Mouse (Mus musculus): Measurements from ENCODE around the gene Hoxa5.

The Hoxa5 gene

DNA sequence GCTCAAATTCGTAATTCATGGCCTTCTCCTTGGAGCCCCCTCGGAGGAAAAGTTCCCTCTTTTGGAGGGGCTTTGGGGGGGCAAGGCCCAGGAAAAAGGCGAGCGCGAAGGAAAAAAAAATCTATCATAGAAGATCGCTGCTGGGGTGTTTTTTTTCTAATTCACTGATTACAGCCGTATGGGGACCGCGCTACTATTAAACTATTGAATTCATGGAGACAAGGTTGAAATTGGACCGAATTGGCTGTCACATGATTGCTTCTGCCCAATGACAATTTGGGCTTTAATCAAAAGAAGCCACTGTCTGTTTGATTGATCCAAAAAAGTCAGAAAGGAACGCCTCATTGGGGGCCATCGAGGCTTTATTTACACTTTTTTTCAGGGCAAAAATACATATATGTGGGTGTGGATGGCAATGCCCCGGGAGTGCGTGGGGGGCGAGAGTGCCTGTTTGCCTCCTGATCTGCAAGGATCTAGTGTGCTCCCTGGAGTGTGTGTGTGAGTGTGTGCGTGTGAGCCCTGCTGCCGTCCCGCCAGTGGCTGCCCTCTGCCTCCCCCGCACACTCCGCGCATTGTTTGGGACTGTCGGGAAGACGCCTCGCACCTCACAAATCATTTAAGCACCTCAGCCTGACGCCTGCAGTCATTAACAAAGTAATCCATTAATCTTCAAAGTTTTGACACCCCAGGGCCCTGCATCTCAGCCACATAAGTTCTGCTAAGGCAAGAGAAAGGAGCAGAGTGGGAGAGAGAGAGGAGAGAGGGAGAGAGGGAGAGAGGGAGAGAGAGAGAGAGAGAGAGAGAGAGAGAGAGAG lies 39.6 kb downstream of the Hoxa5 start, which contains the start of gene Hoxa2:
Hoxa2 (minus strand) TSS at position 206 of the 815 bp plus-strand sequence.
- DNase-seq (ENCODE audit: low read depth, low spot score) = no peak

DNA sequence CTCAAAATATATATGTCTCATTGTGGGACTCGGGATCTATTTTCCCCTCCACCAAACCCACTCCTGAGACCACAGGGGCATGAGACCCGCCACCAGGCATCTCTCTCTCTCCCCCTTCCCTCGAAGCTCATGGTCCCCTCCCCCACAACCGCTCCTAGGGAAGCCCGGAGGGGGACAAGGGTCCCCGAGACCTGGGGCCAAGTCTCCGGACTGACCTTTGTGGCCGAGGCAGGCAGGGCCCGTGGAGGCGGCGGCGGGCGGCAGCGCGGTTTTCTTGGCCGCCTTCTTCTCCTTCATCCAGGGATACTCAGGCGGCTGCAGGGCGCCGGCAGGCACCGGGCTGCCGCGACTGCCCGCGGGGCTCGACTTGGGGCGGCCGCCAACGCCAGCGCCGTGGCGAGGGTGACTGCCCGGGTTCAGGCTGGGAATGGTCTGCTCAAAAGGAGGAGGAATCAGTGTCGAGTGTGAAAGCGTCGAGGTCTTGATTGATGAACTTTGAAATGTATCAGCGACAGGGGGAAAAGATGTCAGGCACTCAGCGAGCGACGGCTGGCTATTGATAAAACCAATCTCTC lies 40.2 kb downstream of the Hoxa5 start:
- no peak for DNase-seq (ENCODE audit: low read depth, low spot score)

DNA sequence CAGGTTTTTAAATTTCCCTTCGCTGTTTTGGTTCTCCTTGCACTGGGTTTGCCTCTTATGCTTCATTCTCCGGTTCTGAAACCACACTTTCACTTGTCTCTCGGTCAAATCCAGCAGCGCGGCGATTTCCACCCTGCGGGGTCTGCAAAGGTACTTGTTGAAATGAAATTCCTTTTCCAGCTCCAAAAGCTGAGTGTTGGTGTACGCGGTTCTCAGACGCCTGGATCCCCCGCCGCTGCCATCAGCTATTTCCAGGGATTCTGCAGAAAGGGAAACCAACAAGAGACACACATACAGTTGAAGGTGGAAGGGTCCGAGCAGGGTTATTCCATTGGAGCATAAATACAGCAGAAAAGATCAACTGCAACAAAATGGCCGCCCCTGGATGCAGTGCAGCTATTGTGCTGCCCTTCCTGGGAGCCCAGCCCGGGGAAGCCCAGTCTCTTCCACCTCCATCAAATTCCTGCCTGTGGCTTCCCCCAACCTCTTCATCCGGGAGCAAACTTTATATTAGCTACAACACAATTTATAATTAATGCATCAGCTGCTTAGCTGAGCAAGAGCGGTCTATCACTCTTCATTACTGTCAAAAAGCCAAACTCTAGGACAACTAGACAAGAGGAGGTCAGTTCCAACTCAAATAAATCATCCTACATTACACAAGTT lies 40.9 kb downstream of the Hoxa5 start:
- no peak for DNase-seq (ENCODE audit: low read depth, low spot score)

DNA sequence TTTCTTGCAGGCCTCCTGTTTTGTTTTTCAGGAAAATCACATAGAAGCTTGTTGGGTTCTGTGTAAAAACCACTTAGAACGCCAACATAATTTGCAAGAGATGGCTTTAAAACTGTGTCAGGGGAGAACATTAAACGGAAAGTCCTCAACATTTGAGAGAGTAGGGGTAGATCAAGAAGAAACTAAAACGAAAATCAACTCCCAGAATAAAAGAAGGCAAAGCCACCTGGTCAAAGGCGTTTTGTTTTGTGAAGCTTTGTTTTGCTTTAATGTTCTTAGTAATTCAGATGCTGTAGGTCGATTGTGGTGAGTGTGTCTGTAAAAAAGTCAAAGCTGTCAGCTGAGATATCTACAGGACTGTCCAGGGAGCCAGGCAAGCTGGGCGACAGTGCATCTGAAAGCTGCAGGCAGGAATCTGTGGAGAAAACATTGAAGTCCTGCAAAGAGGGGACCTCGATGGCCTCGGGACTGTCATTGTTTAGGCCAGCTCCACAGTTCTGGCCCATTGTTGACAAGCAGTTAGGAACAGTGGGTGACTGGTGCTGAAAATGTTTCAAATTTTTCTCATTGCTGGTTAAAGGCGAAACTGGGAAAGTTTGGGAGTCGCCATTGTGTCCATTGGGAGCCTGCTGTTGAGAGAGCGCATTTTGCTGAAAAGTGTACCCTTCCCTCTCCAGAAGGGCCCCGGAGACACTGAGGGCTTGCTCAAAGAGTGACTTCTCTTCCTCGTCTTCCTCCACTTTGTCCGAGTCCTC lies 41.6 kb downstream of the Hoxa5 start:
- no peak for DNase-seq (ENCODE audit: low read depth, low spot score)

DNA sequence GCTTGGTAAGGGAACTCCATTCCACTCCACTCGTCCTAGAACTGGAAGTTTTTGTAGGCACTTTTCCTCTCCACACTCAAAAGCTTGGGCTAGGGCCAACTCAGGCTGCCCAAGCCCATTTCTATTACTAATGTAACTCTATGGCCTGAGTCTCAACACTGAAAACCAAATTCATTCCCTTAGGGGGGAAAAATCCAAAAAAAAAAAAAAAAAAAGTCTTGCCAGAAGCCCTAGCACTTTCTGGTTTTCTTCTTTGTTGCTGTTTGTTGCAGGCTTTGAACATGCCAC lies 42.4 kb downstream of the Hoxa5 start:
- no peak for DNase-seq (ENCODE audit: low read depth, low spot score)

DNA sequence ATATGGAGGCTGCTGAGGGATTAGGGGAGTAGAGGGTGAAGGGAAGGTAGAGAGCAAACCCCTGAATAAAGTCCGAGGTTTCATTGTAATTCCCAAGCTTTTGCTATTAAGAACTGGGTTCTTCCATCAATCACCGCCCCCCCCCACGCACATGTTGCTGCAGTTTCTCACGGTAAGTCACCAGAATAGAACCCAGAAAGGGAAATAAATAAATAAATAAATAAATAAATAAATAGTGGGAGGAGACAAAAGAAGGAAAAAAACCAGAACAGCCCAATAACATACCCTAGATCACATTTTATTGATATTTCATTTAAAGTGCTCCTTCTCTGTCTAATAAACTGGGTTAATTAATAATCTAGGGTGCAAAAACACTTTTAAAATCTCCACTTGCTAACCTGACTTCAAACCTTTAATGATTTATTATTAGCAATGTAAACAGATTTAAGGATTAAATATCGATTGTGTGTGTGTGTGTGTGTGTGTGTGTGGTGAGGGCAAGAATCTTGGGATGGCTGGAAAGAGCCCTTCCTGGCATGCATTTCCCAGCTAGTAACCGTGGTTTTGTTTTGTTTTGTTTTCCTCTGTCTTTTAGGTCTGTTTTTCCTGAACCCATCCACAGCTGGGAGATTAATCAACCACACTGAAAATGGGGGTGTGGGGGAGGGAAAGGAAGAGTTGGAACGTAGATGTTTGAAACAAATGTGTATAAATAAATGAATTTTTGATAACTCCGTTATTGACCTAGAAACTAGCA lies 42.9 kb downstream of the Hoxa5 start:
- no peak for DNase-seq (ENCODE audit: low read depth, low spot score)

DNA sequence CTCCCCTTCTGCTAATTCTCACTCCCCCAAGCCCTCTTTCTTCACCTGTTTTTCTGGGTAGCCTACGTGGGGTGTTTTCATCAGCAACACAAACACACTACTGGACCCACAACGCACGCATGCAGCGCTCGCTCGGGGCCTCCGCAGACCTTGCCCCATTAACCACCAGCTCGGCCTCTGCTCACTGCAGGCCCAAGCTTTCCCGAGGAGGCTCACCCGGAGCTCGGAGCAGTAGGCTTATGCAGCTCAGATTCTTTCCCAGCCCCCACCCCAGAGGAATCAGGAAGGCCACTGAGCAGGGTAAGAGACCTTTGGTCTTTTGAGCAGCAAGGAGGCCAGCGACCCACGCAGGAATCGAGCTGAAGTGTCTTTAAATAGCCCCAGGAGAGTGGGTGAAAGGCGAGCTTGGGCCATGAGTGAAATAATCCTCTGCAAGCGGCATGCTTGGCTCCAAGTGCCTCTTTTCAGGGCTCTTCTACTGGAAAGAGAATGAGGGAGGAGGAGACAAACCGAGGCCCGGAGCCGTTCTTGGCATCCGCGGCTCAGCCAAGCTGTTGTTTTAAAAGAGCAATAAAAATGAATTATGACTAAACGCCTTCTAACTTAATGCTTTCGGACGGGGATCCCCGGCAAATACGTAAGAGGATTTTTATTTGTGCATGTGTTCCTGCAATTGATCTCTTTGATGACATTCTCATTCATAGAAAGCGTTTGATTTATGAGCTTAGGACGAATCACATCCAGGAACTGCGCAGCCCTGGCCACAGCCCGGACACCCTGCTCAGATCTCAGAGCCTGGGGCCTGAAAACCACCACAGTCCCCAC lies 43.7 kb downstream of the Hoxa5 start:
- DNase-seq (ENCODE audit: low read depth, low spot score) = no peak

DNA sequence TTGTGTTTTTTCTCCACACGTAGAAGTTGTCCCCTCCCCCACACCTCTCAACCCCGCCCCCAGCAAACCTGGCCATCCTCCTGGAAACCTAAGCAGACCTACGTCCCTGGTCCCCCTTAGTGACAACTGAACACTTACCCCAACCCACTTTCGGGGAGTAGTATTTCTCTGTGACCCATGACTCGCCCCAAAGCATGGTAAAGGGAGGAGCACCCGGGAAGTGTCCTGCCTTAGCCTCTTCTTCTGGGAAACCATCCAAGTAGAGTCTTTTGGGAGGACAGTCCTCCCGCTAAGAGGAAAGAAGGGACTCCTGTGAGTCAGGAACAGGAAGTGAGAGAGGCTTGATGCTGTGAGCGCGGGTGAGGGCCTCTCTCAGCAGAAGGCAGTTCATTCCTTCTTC lies 44.4 kb downstream of the Hoxa5 start:
- DNase-seq (ENCODE audit: low read depth, low spot score) = no peak

DNA sequence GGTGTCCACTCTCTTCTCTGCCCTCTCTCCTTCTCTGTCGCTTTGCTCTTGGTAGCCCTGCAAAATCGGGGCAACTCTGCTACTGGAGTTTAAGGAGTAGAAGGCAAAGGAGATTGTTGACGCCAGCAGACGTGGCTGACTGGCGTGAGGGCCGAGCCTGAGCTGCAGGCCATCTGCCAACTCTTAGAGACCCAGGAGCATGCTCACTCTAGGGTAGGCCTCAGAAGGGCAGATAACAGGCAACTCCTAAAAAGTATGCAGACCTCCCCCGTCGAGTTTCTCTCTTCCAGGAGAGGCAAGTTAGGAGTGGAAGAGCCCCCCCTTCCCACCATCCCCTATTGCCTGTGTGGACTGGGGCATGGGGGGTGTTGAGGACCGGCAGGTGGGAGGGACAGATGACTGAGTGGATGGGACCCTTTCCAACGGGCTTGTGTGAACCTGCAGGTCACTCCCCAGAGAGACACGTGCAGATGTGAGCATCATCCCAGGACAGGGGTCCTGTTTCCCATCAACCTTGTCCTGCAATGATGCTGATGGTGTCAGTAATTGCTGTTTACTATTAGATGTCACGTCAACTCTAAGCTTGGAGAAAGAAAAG lies 45.1 kb downstream of the Hoxa5 start:
- DNase-seq (ENCODE audit: low read depth, low spot score) = no peak

DNA sequence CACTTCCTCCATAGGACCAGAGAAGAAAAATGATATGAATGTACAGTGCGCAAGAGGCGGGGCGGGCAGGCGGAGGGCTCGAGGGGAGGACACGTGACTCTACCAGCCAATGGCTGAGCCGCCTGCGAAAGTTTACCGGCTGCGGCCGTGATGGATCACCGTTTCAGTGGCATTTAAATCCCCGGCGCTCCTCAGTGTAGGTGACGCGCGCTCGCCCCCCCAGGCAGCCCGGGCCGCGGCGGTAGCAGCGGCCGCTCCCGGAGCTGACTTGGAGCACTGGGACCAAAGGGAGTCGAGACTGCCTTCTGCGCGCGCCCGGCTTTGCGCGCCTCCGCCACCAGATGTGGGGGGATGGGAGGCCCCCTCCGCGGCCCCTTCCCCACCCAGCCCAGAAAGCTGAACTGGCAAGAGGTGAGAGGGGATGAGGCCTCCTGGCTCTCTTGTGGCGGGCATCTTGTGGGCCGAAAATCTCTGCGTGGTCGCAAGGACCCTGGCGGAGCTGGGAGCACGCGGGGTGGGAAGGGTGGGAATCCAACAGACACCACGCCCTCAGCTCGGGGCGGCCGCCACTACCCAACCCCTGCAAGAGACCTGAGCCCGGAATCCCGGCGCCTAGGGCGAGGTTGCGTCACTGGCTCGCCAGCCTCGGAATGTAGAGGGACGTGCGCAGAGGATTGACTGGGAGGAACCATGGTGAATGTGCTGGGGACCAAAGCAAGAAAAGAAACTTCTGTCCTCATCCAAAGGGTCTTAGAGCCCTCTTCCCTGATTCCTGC lies 45.9 kb downstream of the Hoxa5 start, which contains the start of gene Hoxa1:
Hoxa1 (minus strand) TSS at position 42 of the 776 bp plus-strand sequence.
- DNase-seq (ENCODE audit: low read depth, low spot score) = peak; percentile 82

DNA sequence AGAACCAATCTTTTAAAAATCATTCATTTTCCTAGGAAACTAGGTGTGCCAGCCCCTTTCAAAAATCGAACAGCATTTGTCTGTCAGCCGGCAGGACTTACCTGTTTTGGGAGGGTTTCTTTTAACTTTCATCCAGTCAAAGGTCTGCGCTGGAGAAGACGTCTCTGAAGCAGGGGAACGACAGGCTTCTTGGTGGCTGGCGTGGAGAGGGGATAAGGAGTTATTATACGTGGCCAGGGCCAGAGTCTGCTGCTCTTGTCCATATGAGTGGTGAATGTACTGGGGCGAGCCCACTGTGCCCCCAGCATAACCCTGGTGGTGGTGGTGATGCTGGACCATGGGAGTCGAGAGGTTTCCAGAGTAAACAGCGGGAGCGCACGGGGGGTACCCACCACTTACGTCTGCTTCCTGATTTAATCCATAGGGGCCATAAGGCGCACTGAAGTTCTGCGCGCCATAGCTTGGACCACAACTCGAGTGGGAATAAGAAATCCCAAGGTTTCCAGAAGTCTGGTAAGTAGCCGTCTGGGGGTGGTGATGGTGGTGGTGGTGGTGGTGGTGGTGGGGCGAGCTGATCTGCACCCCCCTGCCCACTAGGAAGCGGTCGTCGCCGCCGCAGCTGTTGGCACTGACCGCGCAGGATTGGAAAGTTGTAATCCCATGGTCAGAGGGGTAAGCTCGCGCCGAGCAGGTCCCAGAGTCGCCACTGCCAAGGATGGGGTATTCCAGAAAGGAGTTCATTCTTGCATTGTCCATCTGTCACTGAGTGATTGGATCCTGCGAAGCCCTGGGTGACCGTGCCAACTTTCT lies 46.7 kb downstream of the Hoxa5 start:
- no peak for DNase-seq (ENCODE audit: low read depth, low spot score)

DNA sequence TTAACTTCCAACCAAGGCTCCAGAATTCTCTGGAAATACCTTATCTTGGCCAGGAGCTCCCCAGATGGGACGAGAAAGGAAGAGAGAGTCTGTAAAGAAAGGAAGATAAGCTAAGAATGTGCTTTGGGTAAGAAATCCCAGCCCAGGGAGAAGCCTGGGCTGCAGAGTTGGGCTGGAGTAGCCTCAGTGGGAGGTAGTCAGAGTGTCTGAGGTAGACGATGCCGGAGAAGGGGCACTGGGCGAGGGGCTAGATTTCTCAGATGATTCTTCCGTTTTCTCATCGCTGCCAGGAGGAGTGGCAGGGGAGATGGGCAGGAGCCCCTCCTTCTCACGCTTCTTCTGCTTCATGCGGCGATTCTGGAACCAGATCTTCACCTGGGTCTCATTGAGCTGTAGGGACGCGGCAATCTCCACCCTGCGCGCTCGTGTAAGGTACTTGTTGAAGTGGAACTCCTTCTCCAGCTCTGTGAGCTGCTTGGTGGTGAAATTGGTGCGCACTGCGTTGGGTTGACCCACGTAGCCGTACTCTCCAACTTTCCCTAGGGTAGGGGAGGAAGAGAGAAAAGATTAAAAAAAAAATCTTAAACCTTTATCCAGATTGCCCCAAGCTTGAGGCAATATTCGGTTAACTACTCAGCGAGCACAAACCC lies 47.7 kb downstream of the Hoxa5 start:
- DNase-seq (ENCODE audit: low read depth, low spot score) = no peak

DNA sequence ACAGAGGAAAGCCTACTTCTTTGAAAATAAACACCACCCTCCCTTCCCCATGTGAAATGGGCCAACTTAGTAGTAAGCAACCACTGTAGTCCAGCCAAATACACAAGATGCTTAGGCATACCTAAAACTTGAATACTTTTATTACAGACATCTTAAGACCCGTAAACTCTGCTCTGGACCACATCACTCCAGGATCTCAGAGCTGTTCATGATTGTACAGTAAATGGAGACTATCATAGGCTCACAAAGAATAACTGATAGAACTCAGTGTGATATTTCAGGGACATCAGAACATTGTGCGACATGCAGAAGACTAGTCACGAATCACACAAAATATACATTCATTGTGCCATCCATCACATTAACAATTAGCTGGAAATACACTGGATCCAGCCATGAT lies 48.9 kb downstream of the Hoxa5 start:
- DNase-seq (ENCODE audit: low read depth, low spot score) = no peak

DNA sequence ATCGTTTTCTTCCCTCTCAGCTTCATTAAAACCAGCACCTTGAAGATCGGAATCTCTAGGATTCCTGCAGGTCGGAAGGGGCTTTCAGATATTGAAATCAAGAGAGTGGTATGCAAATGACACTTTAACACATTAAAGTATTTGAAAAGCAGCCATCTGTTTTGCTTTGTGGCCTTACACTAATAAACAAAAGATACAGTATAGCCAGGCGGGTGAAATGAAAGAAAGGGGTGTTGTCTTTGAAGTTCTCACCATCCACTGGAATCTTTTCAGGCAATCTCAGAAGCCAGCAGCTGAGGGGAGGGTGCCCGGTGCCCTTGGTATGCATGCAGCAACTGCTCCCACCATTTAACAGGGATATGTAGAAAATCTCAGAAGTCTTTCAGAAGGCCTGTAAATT lies 50.3 kb downstream of the Hoxa5 start:
- no peak for DNase-seq (ENCODE audit: low read depth, low spot score)

DNA sequence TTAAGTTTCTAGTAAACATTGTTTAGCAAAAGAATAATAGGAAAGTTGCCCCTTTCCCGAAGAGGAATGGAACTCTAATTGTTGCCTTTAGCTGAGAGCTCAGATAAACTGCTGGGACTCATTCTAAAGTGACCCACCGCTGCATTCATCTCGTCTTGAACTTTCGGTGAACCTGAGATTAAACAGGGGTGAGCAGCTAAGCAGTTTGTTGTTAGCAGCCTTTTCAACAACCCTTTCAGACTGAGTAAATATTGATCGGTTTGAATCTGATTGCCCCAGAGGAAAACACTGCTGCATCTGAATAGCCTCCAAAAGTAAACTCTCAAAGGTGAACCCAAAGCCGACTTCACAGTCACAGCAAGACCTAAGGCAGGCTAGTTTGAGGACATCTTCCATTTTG lies 51.1 kb downstream of the Hoxa5 start:
- no peak for DNase-seq (ENCODE audit: low read depth, low spot score)

DNA sequence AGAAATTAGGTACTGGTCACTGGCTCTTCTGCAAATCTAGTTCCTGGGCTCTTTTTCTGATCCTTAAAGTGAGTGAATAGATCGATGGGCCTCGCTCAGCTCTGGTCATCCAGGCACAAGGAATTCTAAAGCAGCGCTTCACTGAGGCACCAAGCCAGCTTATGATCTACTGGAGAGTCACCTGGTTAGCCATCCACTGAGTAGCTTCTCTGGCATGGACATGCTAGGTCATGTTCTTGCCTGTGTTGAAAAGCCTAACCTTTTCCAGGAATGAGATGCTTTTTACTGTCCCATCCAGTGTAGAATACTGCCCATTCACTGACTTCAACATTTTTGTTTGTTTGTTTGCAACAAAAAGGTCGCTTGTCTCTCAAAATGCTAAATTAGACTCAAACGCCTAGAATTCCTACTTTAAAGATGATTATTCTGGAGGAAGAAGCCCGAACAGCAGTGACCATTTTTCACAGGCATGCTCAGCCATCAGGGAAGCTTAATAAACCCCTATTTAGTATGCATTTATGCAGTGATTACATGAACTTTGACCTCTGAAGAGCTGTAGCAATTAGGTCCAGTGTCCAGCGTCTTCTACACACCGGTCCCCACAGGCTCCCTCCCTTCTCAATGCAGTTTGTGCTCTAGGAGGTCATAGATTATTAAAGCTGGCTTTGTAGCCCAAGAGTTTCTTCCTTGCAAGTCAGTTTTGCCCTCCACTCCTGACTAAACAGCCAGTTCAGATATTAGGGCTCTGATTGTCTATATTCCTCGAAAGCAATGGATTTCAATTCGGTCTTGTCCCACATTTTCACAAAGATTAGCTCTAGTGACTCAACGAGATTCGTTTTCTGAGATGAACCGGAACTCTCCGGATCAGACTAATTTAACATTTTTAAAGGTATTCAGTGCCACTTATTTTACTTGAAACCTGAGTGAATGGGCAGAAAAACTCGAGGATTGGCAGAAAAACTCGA lies 51.9 kb downstream of the Hoxa5 start:
- no peak for DNase-seq (ENCODE audit: low read depth, low spot score)

Measured in CD4-positive helper T cell, adult 2 months (primary cell).